Mouse (Mus musculus) heart, postnatal 0 days (tissue): ENCODE measurements around the gene Ubxn11. TPM values are rescaled to one million over a fixed set of nuclear protein-coding genes. Genes with fewer than 3 reads are reported as not detected.
"Not testable (repeated sequence)": the region's sequence is repeated elsewhere in the genome, so short reads cannot be mapped to it uniquely, and the experiment has no call there.

Experiments used
- ATAC-seq: fragments of 200-750 bp; cut with Nextera tagmentation; 2 replicates; pipeline ENCODE4 v1.8.0; 2017; ENCODE audit warnings: low read depth, moderate number of reproducible peaks, moderate library complexity; ENCODE audit not compliant: insufficient read depth
- DNase-seq: peaks from one replicate; pipeline ENCODE4 v3.0.0-alpha.2; 2016; ENCODE audit warnings: low spot score
- H3K27ac ChIP-seq: fragments of 300-500 bp; sonication (generic); 2 replicates; pipeline ENCODE4 v1.5.1; 2014; ENCODE audit warnings: low read depth, mild to moderate bottlenecking
- H3K27me3 ChIP-seq: fragments of 300-500 bp; sonication (generic); 2 replicates; pipeline ENCODE4 v1.6.1; 2014; ENCODE audit warnings: low read length, mixed read lengths; ENCODE audit not compliant: control insufficient read depth, insufficient read depth
- H3K36me3 ChIP-seq: fragments of 300-500 bp; sonication (generic); replicated peaks from 2 replicates; pipeline ENCODE4 v1.6.1; 2014; ENCODE audit warnings: low read length, mixed read lengths; ENCODE audit not compliant: control insufficient read depth, insufficient read depth
- H3K4me1 ChIP-seq: fragments of 300-500 bp; sonication (generic); 2 replicates; pipeline ENCODE4 v1.6.1; 2014; ENCODE audit warnings: antibody characterized with exemption; ENCODE audit not compliant: control insufficient read depth, insufficient read depth
- H3K4me2 ChIP-seq: fragments of 300-500 bp; sonication (generic); 2 replicates; pipeline ENCODE4 v1.6.1; 2014; ENCODE audit warnings: low read depth, mild to moderate bottlenecking, low read length, moderate library complexity
- H3K4me3 ChIP-seq: fragments of 300-500 bp; sonication (generic); 2 replicates; pipeline ENCODE4 v1.5.1; 2014; ENCODE audit warnings: low read depth, low read length
- H3K9ac ChIP-seq: fragments of 300-500 bp; sonication (generic); replicated peaks from 2 replicates; pipeline ENCODE4 v1.6.1; 2014; ENCODE audit warnings: low read depth, low read length, mixed read lengths
- H3K9me3 ChIP-seq: fragments of 300-500 bp; sonication (generic); replicated peaks from 2 replicates; pipeline ENCODE4 v1.6.1; 2016; ENCODE audit warnings: low read length; ENCODE audit not compliant: control insufficient read depth
- CTCF ChIP-seq: IDR thresholded peaks from 2 replicates; pipeline ENCODE4 v1.5.1; 2016; ENCODE audit warnings: antibody characterized with exemption, control low read depth, low read depth
- EP300 ChIP-seq: IDR thresholded peaks from 2 replicates; pipeline ENCODE4 v1.6.1; 2016; ENCODE audit warnings: antibody characterized with exemption, low read depth
- WGBS: fragments of 180-500 bp; shearing (Covaris S2); extraction: QIAGEN DNeasy Blood & Tissue Kit; methylation state at CpG from one replicate; pipeline ENCODE4 v1.1.7; 2014; 5-methylcytosine and 5-hydroxymethylcytosine counted together
- polyA plus RNA-seq: library from polyadenylated mRNA; unstranded; fragments of >200 nt; fragmentation: Nextera tagmentation; extraction: Ambion mirVana; gene quantifications from 2 replicates; pipeline ENCODE4 v1.2.1, GENCODE M21; 2015
- total RNA-seq: library from RNA; depleted of rRNA; stranded (reverse); fragments of >200 nt; gene quantifications from 2 replicates; pipeline ENCODE4 v1.2.3, GENCODE M21; 2014; ENCODE audit warnings: low replicate concordance

Gene Ubxn11
- total and polyA plus RNA-seq, 2 experiments from 2014 or later = 1.2 TPM; not detected in 1

- Histone ChIP-seq H3K4me2 (no peak overlapping the region), H3K27me3 (no peaks in the 10 kb centered on the region)
These were observed 56.4 kb downstream of the Ubxn11 start for GRCm38 (mm10) chr4:134158774-134159173.

DNA sequence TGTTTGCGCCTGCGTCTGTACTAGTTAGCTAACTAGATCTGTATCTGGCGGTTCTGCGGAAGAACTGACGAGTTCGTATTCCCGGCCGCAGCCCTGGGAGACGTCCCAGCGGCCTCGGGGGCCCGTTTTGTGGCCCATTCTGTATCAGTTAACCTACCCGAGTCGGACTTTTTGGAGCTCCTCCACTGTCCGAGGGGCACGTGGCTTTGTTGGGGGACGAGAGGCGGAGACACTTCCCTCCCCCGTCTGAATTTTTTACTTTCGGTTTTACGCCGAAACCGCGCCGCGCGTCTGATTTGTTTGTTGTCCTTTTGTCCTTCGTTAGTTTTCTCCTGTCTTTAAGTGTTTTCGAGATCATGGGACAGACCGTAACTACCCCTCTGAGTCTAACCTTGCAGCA, 57.7 kb downstream of the Ubxn11 start:
- H3K4me1 ChIP-seq = peaks cover 16% of the 10 kb centered on the region
- H3K4me2 ChIP-seq = peak overlapping the region; percentile 50
- H3K27me3 ChIP-seq, H3K36me3 ChIP-seq, ATAC-seq, H3K9me3 ChIP-seq: not testable (repeated sequence)
- H3K9ac ChIP-seq = peak overlapping the region; percentile 57
- peak; percentile 21 for DNase-seq
- 4% methylated on average over 30 of the region's 30 CpGs for WGBS
- H3K4me3 ChIP-seq = peak overlapping the region; percentile 62
- peak overlapping the region; percentile 85 for H3K27ac ChIP-seq

More at GRCm38 (mm10) chr4:134158774-134159173, 56.4 kb downstream of the Ubxn11 start:
- Histone ChIP-seq H3K4me1 (peaks cover 18% of the 10 kb centered on the region; the same call in 1 of the 2 replicates), H3K4me3 (no peak overlapping the region), H3K36me3 (peaks cover 5% of the 10 kb centered on the region), H3K27ac (no peak overlapping the region), H3K9ac (no peak overlapping the region), H3K9me3 (no peaks in the 10 kb centered on the region)
- no peak for DNase-seq
- 80% methylated on average over 6 of the region's 6 CpGs for WGBS
- no peak for ATAC-seq
- no peak for TF ChIP-seq EP300
- TF ChIP-seq CTCF = no peak

DNA sequence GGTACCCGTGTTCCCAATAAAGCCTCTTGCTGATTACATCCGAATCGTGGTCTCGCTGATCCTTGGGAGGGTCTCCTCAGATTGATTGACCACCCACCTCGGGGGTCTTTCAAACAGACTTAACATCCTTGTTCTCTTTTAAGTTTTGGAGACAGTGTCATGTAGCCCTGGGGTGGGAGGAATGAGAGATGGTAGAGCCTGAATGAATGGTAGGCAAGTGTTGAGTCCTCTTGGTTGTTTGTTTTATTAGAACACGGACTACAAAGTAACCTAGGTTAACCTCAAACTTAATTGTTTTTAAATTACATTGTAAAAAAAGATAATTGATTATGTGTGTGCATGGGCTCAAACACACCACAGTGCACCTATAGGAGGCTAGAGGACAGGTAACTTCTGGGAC, 62.2 kb downstream of the Ubxn11 start:
- no peaks in the 10 kb centered on the region for H3K27me3 ChIP-seq
- peaks cover 12% of the 10 kb centered on the region for H3K4me1 ChIP-seq
- DNase-seq = no peak
- H3K27ac ChIP-seq = peak overlapping the region; percentile 53
- H3K4me2 ChIP-seq = no peak overlapping the region
- H3K4me3 ChIP-seq = no peak overlapping the region
- no peaks in the 10 kb centered on the region for H3K9me3 ChIP-seq
- no peak for TF ChIP-seq EP300
- TF ChIP-seq CTCF = no peak
- WGBS = 73% methylated on average over 5 of the region's 6 CpGs
- no peak for ATAC-seq
- no peak overlapping the region for H3K9ac ChIP-seq
- no peaks in the 10 kb centered on the region for H3K36me3 ChIP-seq

- Histone ChIP-seq H3K9ac (no peak overlapping the region), H3K4me3 (no peak overlapping the region), H3K27me3 (no peaks in the 10 kb centered on the region), H3K4me2 (no peak overlapping the region), H3K4me1 (peaks cover 12% of the 10 kb centered on the region), H3K9me3 (no peaks in the 10 kb centered on the region), H3K27ac (peak overlapping the region; percentile 53), H3K36me3 (no peaks in the 10 kb centered on the region)
- DNase-seq (no peak), ATAC-seq (peak; percentile 30; the same call in 1 of the 2 replicates)
- TF ChIP-seq CTCF = no peak
- TF ChIP-seq EP300 = no peak
- WGBS = 17% methylated on average over 6 of the region's 6 CpGs
These were observed 62.7 kb downstream of the Ubxn11 start for GRCm38 (mm10) chr4:134165024-134165423.

DNA sequence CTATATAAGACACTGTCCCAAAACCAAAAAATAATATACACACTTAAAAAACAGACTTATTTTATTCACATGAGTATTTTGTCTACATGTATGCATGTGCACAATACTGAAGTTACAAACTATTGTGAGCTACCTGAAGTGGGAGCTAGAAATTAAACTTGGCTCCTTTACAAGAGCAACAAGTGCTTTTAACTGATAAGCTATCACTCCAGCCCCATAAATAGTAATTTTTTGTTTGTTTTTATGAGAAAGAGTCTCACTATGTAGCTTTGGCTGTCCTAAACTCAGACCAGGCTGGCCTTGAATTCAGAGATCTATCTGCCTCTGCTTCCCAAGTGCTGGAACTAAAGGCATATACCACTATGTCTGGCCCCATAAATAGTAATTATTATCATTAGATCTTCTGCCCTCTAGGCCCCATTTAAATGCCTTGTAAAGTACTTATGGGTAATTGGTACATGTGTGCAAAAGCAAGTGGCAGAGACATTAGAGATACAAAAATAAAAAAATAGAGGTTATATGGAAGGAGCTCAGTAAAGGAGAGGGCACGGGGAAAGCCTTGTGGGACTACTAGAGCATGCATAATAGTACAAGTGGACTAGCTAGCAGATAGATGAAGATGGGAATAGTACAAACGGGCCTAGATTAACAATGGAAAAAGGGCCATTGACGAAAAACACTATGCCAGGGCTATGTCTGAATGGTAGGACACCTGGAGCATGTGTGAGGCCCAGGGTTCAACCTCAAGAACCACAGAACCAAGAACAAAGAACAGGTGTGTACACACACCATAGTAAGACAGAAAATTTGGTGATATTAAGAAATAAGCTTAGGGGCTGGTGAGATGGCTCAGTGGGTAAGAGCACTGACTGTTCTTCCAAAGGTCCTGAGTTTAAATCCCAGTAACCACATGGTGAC, 63.4 kb downstream of the Ubxn11 start:
- no peak for ATAC-seq
- 71% methylated on average over 3 of the region's 3 CpGs for WGBS
- TF ChIP-seq CTCF (no peak), EP300 (no peak)
- H3K27ac ChIP-seq = peak overlapping the region; percentile 32; the same call in 1 of the 2 replicates
- no peaks in the 10 kb centered on the region for H3K27me3 ChIP-seq
- peaks cover 12% of the 10 kb centered on the region for H3K4me1 ChIP-seq
- H3K4me3 ChIP-seq = no peak overlapping the region
- DNase-seq = no peak
- H3K9ac ChIP-seq = no peak overlapping the region
- H3K4me2 ChIP-seq = no peak overlapping the region
- no peaks in the 10 kb centered on the region for H3K9me3 ChIP-seq
- H3K36me3 ChIP-seq = no peaks in the 10 kb centered on the region
